Mouse (Mus musculus) CH12.LX (cell line): ENCODE data around the gene Cldn14. TPM values are rescaled to one million over a fixed set of nuclear protein-coding genes. Genes with fewer than 3 reads are reported as not detected.

Source experiments
- DNase-seq: peaks from one replicate; pipeline ENCODE4 v3.0.0-alpha.2; 2013; ENCODE audit errors: extremely low read depth
- H3K27ac ChIP-seq: 2 replicates; pipeline ENCODE4 v1.5.1; 2012; ENCODE audit warnings: low read depth, mild to moderate bottlenecking, control low read depth, moderate library complexity; ENCODE audit not compliant: insufficient read depth
- H3K27me3 ChIP-seq: replicated peaks from 2 replicates; pipeline ENCODE3; 2012; ENCODE audit warnings: inconsistent platforms
- H3K36me3 ChIP-seq, 2 experiments: replicated peaks in 1 of 2; 2 replicates each; pipeline versions ENCODE3 to v1.6.1; 2012; ENCODE audit warnings: inconsistent platforms in 1 of 2, low read length in 1 of 2, mild to moderate bottlenecking in 1 of 2, mixed read lengths in 1 of 2, moderate library complexity in 1 of 2; ENCODE audit not compliant: control insufficient read depth in 1 of 2, insufficient read depth in 1 of 2
- H3K4me1 ChIP-seq, 2 experiments: 2 replicates each; pipeline ENCODE4 v1.6.1; 2012; ENCODE audit warnings: inconsistent platforms in 1 of 2, moderate library complexity in 1 of 2; ENCODE audit not compliant: insufficient read depth in 2 of 2, control insufficient read depth in 1 of 2
- H3K4me2 ChIP-seq: 2 replicates; pipeline ENCODE4 v1.6.1; 2012; ENCODE audit warnings: low read depth, mild to moderate bottlenecking, control low read depth; ENCODE audit not compliant: poor library complexity, insufficient read depth, severe bottlenecking
- H3K4me3 ChIP-seq, 3 experiments: fragments of 150-350 bp in 1 of 3; sonication (generic) in 1 of 3; replicated peaks in 1 of 3; 2 replicates each; pipeline versions ENCODE3 to v1.5.1; 2011 to 2012; ENCODE audit warnings: low read depth in 2 of 3, low read length in 2 of 3, mild to moderate bottlenecking in 2 of 3, moderate library complexity in 2 of 3, control low read depth in 1 of 3, improper control_type of control experiment in 1 of 3, inconsistent platforms in 1 of 3, mixed read lengths in 1 of 3; ENCODE audit not compliant: poor library complexity in 1 of 3
- H3K79me2 ChIP-seq: replicated peaks from 2 replicates; pipeline ENCODE4 v1.6.1; 2012; ENCODE audit warnings: mild to moderate bottlenecking, moderate library complexity; ENCODE audit not compliant: control insufficient read depth, poor library complexity, insufficient read depth, severe bottlenecking; ENCODE audit errors: extremely low read depth
- H3K9ac ChIP-seq: 2 replicates; pipeline ENCODE4 v1.6.1; 2012; ENCODE audit warnings: low read depth, mild to moderate bottlenecking, control low read depth, moderate library complexity; ENCODE audit not compliant: insufficient read depth
- H3K9me3 ChIP-seq: replicated peaks from 2 replicates; pipeline ENCODE3; 2012; ENCODE audit warnings: low read length, inconsistent platforms, mixed read lengths
- BHLHE40 ChIP-seq: IDR thresholded peaks from 2 replicates; pipeline ENCODE4 v1.6.1; 2011; ENCODE audit warnings: mild to moderate bottlenecking, low read depth, low read length, improper control_type of control experiment
- ELF1 ChIP-seq: IDR thresholded peaks from 2 replicates; pipeline ENCODE4 v1.6.1; 2014; ENCODE audit warnings: low read depth, mild to moderate bottlenecking, inconsistent platforms, low read length, improper control_type of control experiment
- EP300 ChIP-seq: IDR thresholded peaks from 2 replicates; pipeline ENCODE4 v1.6.1; 2011; ENCODE audit warnings: low read length, improper control_type of control experiment
- ETS1 ChIP-seq: conservative IDR thresholded peaks from 2 replicates; pipeline ENCODE4 v1.6.1; 2012; ENCODE audit warnings: low read depth, mild to moderate bottlenecking, inconsistent platforms, low read length, improper control_type of control experiment, moderate library complexity
- HCFC1 ChIP-seq: IDR thresholded peaks from 2 replicates; pipeline ENCODE4 v1.6.1; 2012; ENCODE audit warnings: low read depth, mild to moderate bottlenecking, inconsistent platforms, low read length, improper control_type of control experiment
- IRF4 ChIP-seq: IDR thresholded peaks from 2 replicates; pipeline ENCODE4 v1.6.1; 2014; ENCODE audit warnings: low read depth, mild to moderate bottlenecking, inconsistent platforms, low read length, improper control_type of control experiment
- JUND ChIP-seq: conservative IDR thresholded peaks from 2 replicates; pipeline ENCODE4 v1.6.1; 2011; ENCODE audit warnings: low read depth, low read length, improper control_type of control experiment
- MAFK ChIP-seq: IDR thresholded peaks from 2 replicates; pipeline ENCODE4 v1.6.1; 2011; ENCODE audit warnings: low read length, improper control_type of control experiment; ENCODE audit not compliant: insufficient replicate concordance
- MAX ChIP-seq: IDR thresholded peaks from 2 replicates; pipeline ENCODE4 v1.6.1; 2011; ENCODE audit warnings: low read length, improper control_type of control experiment
- MAZ ChIP-seq: IDR thresholded peaks from 2 replicates; pipeline ENCODE4 v1.6.1; 2012; ENCODE audit warnings: low read depth, mild to moderate bottlenecking, inconsistent platforms, low read length, improper control_type of control experiment, moderate library complexity
- MEF2A ChIP-seq: IDR thresholded peaks from 2 replicates; pipeline ENCODE4 v1.6.1; 2014; ENCODE audit warnings: low read depth, mild to moderate bottlenecking, inconsistent platforms, low read length, improper control_type of control experiment, borderline replicate concordance
- NELFE ChIP-seq: IDR thresholded peaks from 2 replicates; pipeline ENCODE4 v1.6.1; 2011; ENCODE audit warnings: low read depth, low read length, improper control_type of control experiment
- NRF1 ChIP-seq: IDR thresholded peaks from 2 replicates; pipeline ENCODE4 v1.6.1; 2014; ENCODE audit warnings: low read depth, mild to moderate bottlenecking, inconsistent platforms, low read length, improper control_type of control experiment, moderate library complexity
- POLR2AphosphoS2 ChIP-seq: IDR thresholded peaks from 2 replicates; pipeline ENCODE4 v1.6.1; 2011; ENCODE audit warnings: low read depth, low read length, improper control_type of control experiment
- RCOR1 ChIP-seq: conservative IDR thresholded peaks from 2 replicates; pipeline ENCODE4 v1.6.1; 2012; ENCODE audit warnings: low read depth, mild to moderate bottlenecking, inconsistent platforms, low read length, improper control_type of control experiment
- USF1 ChIP-seq: IDR thresholded peaks from 2 replicates; pipeline ENCODE4 v1.6.1; 2014; ENCODE audit warnings: low read depth, mild to moderate bottlenecking, inconsistent platforms, low read length, improper control_type of control experiment
- ZC3H11A ChIP-seq: IDR thresholded peaks from 2 replicates; pipeline ENCODE4 v1.6.1; 2012; ENCODE audit warnings: low read depth, mild to moderate bottlenecking, inconsistent platforms, low read length, improper control_type of control experiment
- ZNF384 ChIP-seq: IDR thresholded peaks from 2 replicates; pipeline ENCODE4 v1.6.1; 2012; ENCODE audit warnings: low read depth, low read length, improper control_type of control experiment, inconsistent platforms
- dilution Hi-C: fragments of 300-500 bp; cut with MboI; formaldehyde crosslinking; loops from 2 replicates; pipeline ENCODE4 v1.14.3; 2020; ENCODE audit warnings: low sequenced_read_pairs; ENCODE audit not compliant: extremely low pct_unique_long_range_greater_than_20kb, extremely low pct_ligation_motif_present
- in situ Hi-C: fragments of 300-500 bp; cut with MboI; formaldehyde crosslinking; loops from 3 replicates; pipeline ENCODE4 v1.14.3; 2019; ENCODE audit warnings: low sequenced_read_pairs, low pct_ligation_motif_present, low pct_unique_long_range_greater_than_20kb, mixed read lengths
- polyA plus RNA-seq: library from polyadenylated mRNA; unstranded; fragments of >175 nt; gene quantifications from 2 replicates; pipeline ENCODE4 v1.2.1, GENCODE M21; 2012; ENCODE audit warnings: low read depth; ENCODE audit not compliant: insufficient read length
- total RNA-seq, 2 experiments: library from RNA; depleted of rRNA; stranded (reverse); fragments of 300-350 nt in 1 of 2; fragments of >200 nt in 1 of 2; gene quantifications; 2 replicates each; pipeline ENCODE4 v1.2.3; 2012 to 2014

Cldn14 gene
- total and polyA plus RNA-seq, 3 experiments = 0.15 to 0.25 (median 0.21) TPM

DNA sequence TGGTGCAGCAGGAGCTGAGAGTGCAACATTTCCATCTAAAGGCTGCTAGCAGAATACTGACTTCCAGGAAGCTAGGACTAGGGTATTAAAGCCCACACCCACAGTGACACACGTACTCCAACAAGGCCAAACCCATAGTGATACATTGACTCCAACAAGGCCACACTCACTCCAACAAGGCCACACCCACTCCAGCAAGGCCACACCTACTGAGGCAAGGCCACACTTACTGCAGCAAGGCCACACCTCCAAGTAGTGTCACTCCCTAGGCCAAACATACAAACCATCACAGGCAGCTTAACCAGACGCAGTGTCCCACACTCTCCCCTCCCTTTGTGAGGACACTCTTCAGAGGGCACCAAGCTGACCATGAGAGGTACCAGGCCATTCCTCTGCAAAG, 29.3 kb downstream of the Cldn14 start:
- H3K9ac ChIP-seq = no peak overlapping the region
- H3K36me3 ChIP-seq = no peaks in the 10 kb centered on the region
- no peaks in the 10 kb centered on the region for H3K27me3 ChIP-seq
- in situ Hi-C loops (no loop called here), dilution Hi-C loops (no loop called here)
- no peaks in the 10 kb centered on the region for H3K79me2 ChIP-seq
- no peak overlapping the region for H3K4me2 ChIP-seq
- peak overlapping the region in 1 of 3 experiments; percentile 2 for H3K4me3 ChIP-seq
- no peak overlapping the region for H3K27ac ChIP-seq
- H3K4me1 ChIP-seq = peaks cover 17 to 52% of the 10 kb centered on the region in 2 experiments
- no peak for DNase-seq
- peaks cover 11% of the 10 kb centered on the region for H3K9me3 ChIP-seq
- no peak for TF ChIP-seq NRF1
- no peak for TF ChIP-seq ZNF384
- TF ChIP-seq USF1 = no peak
- no peak for TF ChIP-seq MEF2A
- no peak for TF ChIP-seq POLR2AphosphoS2
- no peak for TF ChIP-seq ZC3H11A
- no peak for TF ChIP-seq MAFK
- TF ChIP-seq EP300 = no peak
- no peak for TF ChIP-seq BHLHE40
- TF ChIP-seq MAX = no peak
- no peak for TF ChIP-seq ELF1
- TF ChIP-seq HCFC1 = no peak
- no peak for TF ChIP-seq NELFE
- no peak for TF ChIP-seq ETS1
- TF ChIP-seq JUND = no peak
- no peak for TF ChIP-seq RCOR1
- no peak for TF ChIP-seq MAZ

DNA sequence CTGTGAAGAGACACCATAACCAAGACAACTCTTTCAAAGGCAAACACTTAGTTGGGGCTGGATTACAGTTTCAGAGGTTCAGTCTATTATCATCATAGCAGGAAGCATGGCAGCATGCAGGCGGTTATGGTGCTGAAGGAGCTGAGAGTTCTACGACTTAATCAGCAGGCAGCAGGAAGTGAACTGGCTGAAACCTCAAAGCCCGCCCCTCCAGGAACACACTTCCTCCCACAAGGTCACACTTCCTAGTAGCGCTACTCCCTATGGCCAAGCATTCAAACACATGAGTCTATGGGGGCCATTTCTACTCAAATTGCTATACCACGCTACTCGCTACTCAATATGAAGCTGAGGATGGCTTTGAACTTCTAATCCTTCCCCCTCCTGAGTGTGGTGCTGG, 31.1 kb downstream of the Cldn14 start:
- no peak for TF ChIP-seq IRF4
- TF ChIP-seq, all 38 proteins: peak for 0
- DNase-seq = no peak
- H3K9ac ChIP-seq = no peak overlapping the region
- H3K36me3 ChIP-seq = no peaks in the 10 kb centered on the region
- no peak overlapping the region for H3K4me2 ChIP-seq
- H3K79me2 ChIP-seq = no peaks in the 10 kb centered on the region
- dilution Hi-C loops (no loop called here), in situ Hi-C loops (no loop called here)
- peaks cover 11% of the 10 kb centered on the region for H3K9me3 ChIP-seq
- no peaks in the 10 kb centered on the region for H3K27me3 ChIP-seq
- H3K27ac ChIP-seq = no peak overlapping the region
- H3K4me3 ChIP-seq = no peak overlapping the region
- H3K4me1 ChIP-seq = peaks cover 12 to 49% of the 10 kb centered on the region in 2 experiments
